Mouse (Mus musculus) heart, postnatal 0 days (tissue): Measurements from ENCODE around the gene Phyhd1. TPM values are rescaled to one million over a fixed set of nuclear protein-coding genes. Genes with fewer than 3 reads are reported as not detected.

Source experiments
- ATAC-seq: fragments of 200-750 bp; cut with Nextera tagmentation; 2 replicates; pipeline ENCODE4 v1.8.0; 2017; ENCODE audit warnings: low read depth, moderate number of reproducible peaks, moderate library complexity; ENCODE audit not compliant: insufficient read depth
- DNase-seq: peaks from one replicate; pipeline ENCODE4 v3.0.0-alpha.2; 2016; ENCODE audit warnings: low spot score
- H3K27ac ChIP-seq: fragments of 300-500 bp; sonication (generic); 2 replicates; pipeline ENCODE4 v1.5.1; 2014; ENCODE audit warnings: low read depth, mild to moderate bottlenecking
- H3K27me3 ChIP-seq: fragments of 300-500 bp; sonication (generic); 2 replicates; pipeline ENCODE4 v1.6.1; 2014; ENCODE audit warnings: low read length, mixed read lengths; ENCODE audit not compliant: control insufficient read depth, insufficient read depth
- H3K36me3 ChIP-seq: fragments of 300-500 bp; sonication (generic); replicated peaks from 2 replicates; pipeline ENCODE4 v1.6.1; 2014; ENCODE audit warnings: low read length, mixed read lengths; ENCODE audit not compliant: control insufficient read depth, insufficient read depth
- H3K4me1 ChIP-seq: fragments of 300-500 bp; sonication (generic); 2 replicates; pipeline ENCODE4 v1.6.1; 2014; ENCODE audit warnings: antibody characterized with exemption; ENCODE audit not compliant: control insufficient read depth, insufficient read depth
- H3K4me2 ChIP-seq: fragments of 300-500 bp; sonication (generic); 2 replicates; pipeline ENCODE4 v1.6.1; 2014; ENCODE audit warnings: low read depth, mild to moderate bottlenecking, low read length, moderate library complexity
- H3K4me3 ChIP-seq: fragments of 300-500 bp; sonication (generic); 2 replicates; pipeline ENCODE4 v1.5.1; 2014; ENCODE audit warnings: low read depth, low read length
- H3K9ac ChIP-seq: fragments of 300-500 bp; sonication (generic); replicated peaks from 2 replicates; pipeline ENCODE4 v1.6.1; 2014; ENCODE audit warnings: low read depth, low read length, mixed read lengths
- H3K9me3 ChIP-seq: fragments of 300-500 bp; sonication (generic); replicated peaks from 2 replicates; pipeline ENCODE4 v1.6.1; 2016; ENCODE audit warnings: low read length; ENCODE audit not compliant: control insufficient read depth
- CTCF ChIP-seq: IDR thresholded peaks from 2 replicates; pipeline ENCODE4 v1.5.1; 2016; ENCODE audit warnings: antibody characterized with exemption, control low read depth, low read depth
- EP300 ChIP-seq: IDR thresholded peaks from 2 replicates; pipeline ENCODE4 v1.6.1; 2016; ENCODE audit warnings: antibody characterized with exemption, low read depth
- WGBS: fragments of 180-500 bp; shearing (Covaris S2); extraction: QIAGEN DNeasy Blood & Tissue Kit; methylation state at CpG from one replicate; pipeline ENCODE4 v1.1.7; 2014; 5-methylcytosine and 5-hydroxymethylcytosine counted together
- polyA plus RNA-seq: library from polyadenylated mRNA; unstranded; fragments of >200 nt; fragmentation: Nextera tagmentation; extraction: Ambion mirVana; gene quantifications from 2 replicates; pipeline ENCODE4 v1.2.1, GENCODE M21; 2015
- total RNA-seq: library from RNA; depleted of rRNA; stranded (reverse); fragments of >200 nt; gene quantifications from 2 replicates; pipeline ENCODE4 v1.2.3, GENCODE M21; 2014; ENCODE audit warnings: low replicate concordance

Gene Phyhd1
- total and polyA plus RNA-seq, 2 experiments from 2014 or later = 14.7 to 47.1 TPM

- Histone ChIP-seq H3K4me1 (peaks cover 44% of the 10 kb centered on the region), H3K27ac (peak overlapping the region; percentile 90), H3K4me3 (peak overlapping the region; percentile 78), H3K27me3 (no peaks in the 10 kb centered on the region), H3K4me2 (peak overlapping the region; percentile 95), H3K9ac (peak overlapping the region; percentile 87), H3K36me3 (peaks cover 16% of the 10 kb centered on the region), H3K9me3 (no peaks in the 10 kb centered on the region)
- DNase-seq (peak; percentile 58), ATAC-seq (peak; percentile 73)
- TF ChIP-seq CTCF (no peak), EP300 (no peak)
- under 1% methylated on average over 26 of the region's 42 CpGs for WGBS
These were observed 28.1 kb upstream of the Phyhd1 start for GRCm38 (mm10) chr2:30237881-30238280.

GRCm38 (mm10) chr2:30238906-30239465 lies 27.0 kb upstream of the Phyhd1 start:
- no peaks in the 10 kb centered on the region for H3K9me3 ChIP-seq
- H3K27me3 ChIP-seq = no peaks in the 10 kb centered on the region
- 45% methylated on average over 3 of the region's 3 CpGs for WGBS
- H3K36me3 ChIP-seq = peaks cover 24% of the 10 kb centered on the region
- no peak for DNase-seq
- peak overlapping the region; percentile 90 for H3K27ac ChIP-seq
- peak overlapping the region; percentile 78 for H3K4me3 ChIP-seq
- H3K9ac ChIP-seq = peak overlapping the region; percentile 87
- peaks cover 50% of the 10 kb centered on the region for H3K4me1 ChIP-seq
- ATAC-seq = no peak
- TF ChIP-seq EP300 (no peak), CTCF (no peak)
- H3K4me2 ChIP-seq = peak overlapping the region; percentile 95

- no peaks in the 10 kb centered on the region for H3K27me3 ChIP-seq
- H3K9ac ChIP-seq = peak overlapping the region; percentile 87
- DNase-seq = peak; percentile 85
- TF ChIP-seq CTCF = no peak
- TF ChIP-seq EP300 = peak; percentile 93
- peak overlapping the region; percentile 95 for H3K4me2 ChIP-seq
- peaks cover 25% of the 10 kb centered on the region for H3K36me3 ChIP-seq
- peak overlapping the region; percentile 78 for H3K4me3 ChIP-seq
- 13% methylated on average over 4 of the region's 4 CpGs for WGBS
- H3K9me3 ChIP-seq = no peaks in the 10 kb centered on the region
- peaks cover 50% of the 10 kb centered on the region for H3K4me1 ChIP-seq
- H3K27ac ChIP-seq = peak overlapping the region; percentile 90
- ATAC-seq = peak; percentile 28
These were observed 26.2 kb upstream of the Phyhd1 start for GRCm38 (mm10) chr2:30239777-30240176.

- peaks cover 50% of the 10 kb centered on the region for H3K4me1 ChIP-seq
- H3K27me3 ChIP-seq = no peaks in the 10 kb centered on the region
- 16% methylated on average over 2 of the region's 2 CpGs for WGBS
- H3K4me3 ChIP-seq = peak within 1 kb of the TSS; percentile 78
- peaks cover 29% of the 10 kb centered on the region for H3K36me3 ChIP-seq
- H3K9ac ChIP-seq = peak within 1 kb of the TSS; percentile 87
- TF ChIP-seq CTCF = no peak
- TF ChIP-seq EP300 = no peak
- peak within 1 kb of the TSS; percentile 95 for H3K4me2 ChIP-seq
- peak within 1 kb of the TSS; percentile 90 for H3K27ac ChIP-seq
- ATAC-seq (no peak), DNase-seq (no peak)
- H3K9me3 ChIP-seq = no peaks in the 10 kb centered on the region
These were observed 25.7 kb upstream of the Phyhd1 start, which contains the start of gene Gm28035 for GRCm38 (mm10) chr2:30240267-30240666. Gene Gm28035 (plus strand): TSS chr2:30240567.

- H3K9ac ChIP-seq = no peak overlapping the region
- TF ChIP-seq CTCF (no peak), EP300 (peak; percentile 89)
- no peaks in the 10 kb centered on the region for H3K27me3 ChIP-seq
- ATAC-seq (peak; percentile 58), DNase-seq (peak; percentile 89)
- H3K4me3 ChIP-seq = no peak overlapping the region
- no peaks in the 10 kb centered on the region for H3K9me3 ChIP-seq
- 25% methylated on average over 4 of the region's 4 CpGs for WGBS
- peaks cover 41% of the 10 kb centered on the region for H3K36me3 ChIP-seq
- H3K4me1 ChIP-seq = peaks cover 45% of the 10 kb centered on the region
- H3K4me2 ChIP-seq = no peak overlapping the region
- peak overlapping the region; percentile 85 for H3K27ac ChIP-seq
These were observed 23.5 kb upstream of the Phyhd1 start for GRCm38 (mm10) chr2:30242509-30242908.

GRCm38 (mm10) chr2:30243391-30243790 lies 22.6 kb upstream of the Phyhd1 start:
- Histone ChIP-seq H3K9me3 (no peaks in the 10 kb centered on the region), H3K4me2 (no peak overlapping the region), H3K4me3 (no peak overlapping the region), H3K4me1 (peaks cover 45% of the 10 kb centered on the region), H3K9ac (no peak overlapping the region), H3K27me3 (no peaks in the 10 kb centered on the region), H3K27ac (peak overlapping the region; percentile 85; the same call in 1 of the 2 replicates), H3K36me3 (peaks cover 46% of the 10 kb centered on the region)
- TF ChIP-seq CTCF = no peak
- TF ChIP-seq EP300 = no peak
- no peak for ATAC-seq
- DNase-seq = no peak
- 87% methylated on average over 4 of the region's 4 CpGs for WGBS
